Mouse (Mus musculus): ENCODE measurements around the gene Ccer1. TPM values are rescaled to one million over a fixed set of nuclear protein-coding genes. Genes with fewer than 3 reads are reported as not detected.

Ccer1 gene
- polyA plus RNA-seq, 1 experiment from 2014 or later: not detected

DNA sequence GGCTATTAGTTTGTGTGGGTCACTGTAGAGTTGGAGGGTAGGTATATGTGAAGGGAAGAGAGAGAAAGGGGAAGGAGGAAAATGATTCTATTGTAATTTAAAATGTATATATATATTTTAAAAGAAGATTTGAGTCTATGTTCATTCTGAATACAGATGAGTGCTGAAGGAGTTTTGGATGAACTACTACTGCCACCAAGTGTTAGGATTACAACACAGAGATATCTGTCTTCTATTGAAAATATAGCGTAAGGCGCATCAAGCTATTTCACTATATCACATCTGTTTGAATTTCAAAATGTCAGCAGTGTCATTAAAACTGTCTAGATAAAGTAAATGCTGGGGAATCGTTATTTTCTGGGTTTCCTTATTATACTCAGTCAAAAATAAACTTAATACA is 3.4 kb upstream of the Ccer1 start:
- H3K27ac ChIP-seq (ENCODE audit: low read depth): no peak overlapping the region
- H3K4me2 ChIP-seq (ENCODE audit: low read length): no peak overlapping the region
- H3K36me3 ChIP-seq (ENCODE audit: control insufficient read depth, insufficient read depth, low read length): no peaks in the 10 kb centered on the region
- no peak overlapping the region for H3K9ac ChIP-seq (ENCODE audit: low read length)
- H3K4me1 ChIP-seq (replicated peaks; ENCODE audit: control insufficient read depth, insufficient read depth, low read length): no peaks in the 10 kb centered on the region
- H3K9me3 ChIP-seq (ENCODE audit: control insufficient read depth, low read length): 0 out of 2 replicates have a peak, but pooled peaks cover 6% of the 10 kb centered on the region
- no peaks in the 10 kb centered on the region for H3K27me3 ChIP-seq (replicated peaks; ENCODE audit: control insufficient read depth, insufficient read depth, low read length)
- H3K4me3 ChIP-seq (ENCODE audit: low read depth, low read length): no peak overlapping the region
- DNase-seq (ENCODE audit: low spot score) (no peak), ATAC-seq (replicated peaks; ENCODE audit: low FRiP score, low TSS enrichment, low read depth) (no peak)
- 56% methylated on average over 3 of the region's 3 CpGs for WGBS

DNA sequence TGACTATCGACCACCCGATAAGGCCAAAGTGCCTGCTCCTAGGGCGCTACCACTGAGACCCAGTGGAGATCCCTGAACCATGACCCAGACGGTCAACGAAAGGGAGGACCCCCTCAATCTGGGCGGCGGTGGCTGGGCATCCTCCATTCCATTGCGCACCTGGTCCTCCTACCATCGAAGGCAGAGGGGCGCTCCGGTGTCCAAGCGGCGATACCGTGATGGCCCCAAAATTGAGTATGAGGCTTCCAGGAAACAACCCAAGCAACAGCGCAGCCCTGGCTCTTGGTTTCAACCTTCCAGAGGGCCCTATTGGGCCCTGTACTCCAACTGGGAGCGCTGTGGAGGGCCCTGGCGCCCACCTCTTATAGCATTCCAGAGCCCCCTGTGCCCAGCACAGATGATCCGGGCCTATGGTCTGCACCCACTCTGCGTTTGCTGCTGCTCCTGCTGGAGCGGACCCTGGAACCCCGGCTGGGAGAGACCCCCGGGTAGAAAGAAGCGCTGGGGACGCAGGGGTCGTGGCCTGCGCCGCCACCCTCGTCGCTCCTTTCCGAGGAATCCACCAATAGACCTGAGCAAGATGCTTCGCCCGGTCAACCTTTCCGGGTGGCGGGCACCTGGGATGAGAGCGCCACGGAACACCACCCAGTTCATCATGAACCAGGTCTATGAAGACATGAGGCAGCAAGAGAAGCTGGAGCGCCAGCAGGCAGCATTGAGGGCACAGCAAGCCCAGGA is 708 bp downstream of the Ccer1 start:
- Histone ChIP-seq H3K4me2 (ENCODE audit: low read length) (no peak overlapping the region), H3K36me3 (ENCODE audit: control insufficient read depth, insufficient read depth, low read length) (no peaks in the 10 kb centered on the region), H3K9ac (ENCODE audit: low read length) (no peak overlapping the region), H3K4me1 (replicated peaks; ENCODE audit: control insufficient read depth, insufficient read depth, low read length) (no peaks in the 10 kb centered on the region), H3K27ac (ENCODE audit: low read depth) (no peak overlapping the region), H3K4me3 (ENCODE audit: low read depth, low read length) (no peak overlapping the region), H3K9me3 (ENCODE audit: control insufficient read depth, low read length) (0 out of 2 replicates have a peak, but pooled peaks cover 6% of the 10 kb centered on the region), H3K27me3 (replicated peaks; ENCODE audit: control insufficient read depth, insufficient read depth, low read length) (no peaks in the 10 kb centered on the region)
- WGBS: 93% methylated on average over 36 of the region's 37 CpGs
- ATAC-seq (replicated peaks; ENCODE audit: low FRiP score, low TSS enrichment, low read depth): no peak
- no peak for DNase-seq (ENCODE audit: low spot score)

DNA sequence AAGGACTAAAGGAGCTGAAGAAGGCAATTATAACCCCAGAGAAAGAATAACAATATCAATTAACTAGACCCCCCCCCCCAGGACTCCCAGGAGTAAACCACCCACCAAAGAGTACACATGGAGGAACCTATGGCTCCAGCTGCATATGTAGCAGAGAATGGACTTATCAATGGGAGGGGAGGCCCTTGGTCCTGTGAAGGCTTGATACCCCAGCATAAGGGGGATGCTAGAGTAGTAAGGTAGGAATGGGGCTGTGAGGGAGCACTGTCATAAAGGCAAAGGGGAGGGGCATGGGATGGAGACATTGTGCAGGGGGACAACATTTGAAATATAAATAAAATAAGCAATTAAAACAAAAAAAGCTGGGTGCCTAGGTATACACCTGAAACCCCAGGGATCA is 9.5 kb downstream of the Ccer1 start:
- no peaks in the 10 kb centered on the region for H3K4me1 ChIP-seq (replicated peaks; ENCODE audit: control insufficient read depth, insufficient read depth, low read length)
- no peaks in the 10 kb centered on the region for H3K9me3 ChIP-seq (ENCODE audit: control insufficient read depth, low read length)
- no peak overlapping the region for H3K4me3 ChIP-seq (ENCODE audit: low read depth, low read length)
- H3K36me3 ChIP-seq (ENCODE audit: control insufficient read depth, insufficient read depth, low read length): no peaks in the 10 kb centered on the region
- DNase-seq (ENCODE audit: low spot score) (no peak), ATAC-seq (replicated peaks; ENCODE audit: low FRiP score, low TSS enrichment, low read depth) (no peak)
- no peak overlapping the region for H3K9ac ChIP-seq (ENCODE audit: low read length)
- H3K27me3 ChIP-seq (replicated peaks; ENCODE audit: control insufficient read depth, insufficient read depth, low read length): no peaks in the 10 kb centered on the region
- H3K27ac ChIP-seq (ENCODE audit: low read depth): no peak overlapping the region
- no peak overlapping the region for H3K4me2 ChIP-seq (ENCODE audit: low read length)

DNA sequence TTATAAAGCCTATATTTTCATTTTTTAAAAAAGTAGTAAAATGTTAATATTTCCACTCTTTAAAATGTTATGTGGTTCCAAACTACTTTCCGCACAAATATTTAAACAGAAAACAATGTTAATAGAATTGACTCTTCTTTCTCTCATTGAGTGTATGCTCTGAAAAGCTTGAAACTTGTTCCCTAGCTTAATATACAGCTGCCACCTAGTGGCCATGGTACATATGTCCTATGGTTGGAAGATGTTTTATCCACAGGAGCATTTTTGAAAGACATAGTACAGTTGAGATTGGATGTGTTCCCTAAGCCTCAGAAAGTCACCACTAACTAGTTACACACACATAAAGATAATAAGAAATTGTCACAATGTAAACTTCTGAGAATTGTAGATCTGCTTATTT is 11.7 kb downstream of the Ccer1 start:
- H3K9me3 ChIP-seq (ENCODE audit: control insufficient read depth, low read length): no peaks in the 10 kb centered on the region
- no peaks in the 10 kb centered on the region for H3K4me1 ChIP-seq (replicated peaks; ENCODE audit: control insufficient read depth, insufficient read depth, low read length)
- no peak overlapping the region for H3K4me3 ChIP-seq (ENCODE audit: low read depth, low read length)
- DNase-seq (ENCODE audit: low spot score): no peak
- no peaks in the 10 kb centered on the region for H3K36me3 ChIP-seq (ENCODE audit: control insufficient read depth, insufficient read depth, low read length)
- H3K9ac ChIP-seq (ENCODE audit: low read length): no peak overlapping the region
- no peak for ATAC-seq (replicated peaks; ENCODE audit: low FRiP score, low TSS enrichment, low read depth)
- no peaks in the 10 kb centered on the region for H3K27me3 ChIP-seq (replicated peaks; ENCODE audit: control insufficient read depth, insufficient read depth, low read length)
- WGBS: 45% methylated on average over 1 of the region's 1 CpGs
- no peak overlapping the region for H3K27ac ChIP-seq (ENCODE audit: low read depth)
- no peak overlapping the region for H3K4me2 ChIP-seq (ENCODE audit: low read length)

DNA sequence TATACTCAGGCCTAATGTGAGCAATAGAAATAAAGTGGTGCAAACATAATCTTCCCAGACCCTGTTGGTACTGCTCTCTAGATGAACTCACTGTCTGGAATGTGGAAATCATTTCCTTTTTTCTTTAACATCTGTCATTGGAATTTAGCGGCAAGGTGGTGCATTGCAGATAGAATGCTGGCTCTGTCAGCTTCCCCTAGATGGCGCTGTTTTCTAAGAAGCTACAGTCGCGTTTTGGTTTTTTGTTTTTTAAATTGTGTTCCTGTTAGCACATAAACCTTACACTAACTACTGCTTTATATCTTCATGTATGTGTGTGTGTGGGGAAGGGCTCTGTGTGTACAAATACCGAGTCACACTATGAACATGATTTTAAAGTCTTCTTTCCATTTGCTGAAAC is 19.8 kb downstream of the Ccer1 start:
- Histone ChIP-seq H3K36me3 (ENCODE audit: control insufficient read depth, insufficient read depth, low read length) (no peaks in the 10 kb centered on the region), H3K4me2 (ENCODE audit: low read length) (no peak overlapping the region), H3K4me1 (replicated peaks; ENCODE audit: control insufficient read depth, insufficient read depth, low read length) (no peaks in the 10 kb centered on the region), H3K4me3 (ENCODE audit: low read depth, low read length) (no peak overlapping the region), H3K9ac (ENCODE audit: low read length) (no peak overlapping the region), H3K27me3 (replicated peaks; ENCODE audit: control insufficient read depth, insufficient read depth, low read length) (no peaks in the 10 kb centered on the region), H3K9me3 (ENCODE audit: control insufficient read depth, low read length) (no peaks in the 10 kb centered on the region), H3K27ac (ENCODE audit: low read depth) (no peak overlapping the region)
- ATAC-seq (replicated peaks; ENCODE audit: low FRiP score, low TSS enrichment, low read depth): 0 out of 2 replicates have a peak, but pooled peaks have one; percentile 40
- 4% methylated on average over 5 of the region's 5 CpGs for WGBS
- peak; percentile 58 for DNase-seq (ENCODE audit: low spot score)

DNA sequence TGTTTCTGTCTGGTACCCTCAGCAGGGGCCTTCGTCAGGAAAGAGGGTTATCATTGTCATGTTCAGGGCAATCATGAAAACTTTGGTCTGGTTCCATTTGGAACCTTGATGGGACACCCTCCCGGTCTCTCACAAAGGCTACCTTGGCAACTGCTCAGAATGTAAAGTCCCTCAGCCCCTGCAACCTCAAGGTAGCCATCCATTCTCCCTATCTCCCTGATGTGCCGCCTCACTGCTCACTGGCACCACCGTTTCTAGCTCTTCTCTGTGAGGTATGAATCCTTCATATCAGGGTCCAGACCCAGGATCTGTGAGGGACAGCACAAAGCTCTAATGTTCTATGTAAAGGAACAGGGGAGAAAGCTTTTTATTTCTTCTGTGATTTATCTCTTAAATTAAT is 21.7 kb downstream of the Ccer1 start:
- ATAC-seq (replicated peaks; ENCODE audit: low FRiP score, low TSS enrichment, low read depth): no peak

DNA sequence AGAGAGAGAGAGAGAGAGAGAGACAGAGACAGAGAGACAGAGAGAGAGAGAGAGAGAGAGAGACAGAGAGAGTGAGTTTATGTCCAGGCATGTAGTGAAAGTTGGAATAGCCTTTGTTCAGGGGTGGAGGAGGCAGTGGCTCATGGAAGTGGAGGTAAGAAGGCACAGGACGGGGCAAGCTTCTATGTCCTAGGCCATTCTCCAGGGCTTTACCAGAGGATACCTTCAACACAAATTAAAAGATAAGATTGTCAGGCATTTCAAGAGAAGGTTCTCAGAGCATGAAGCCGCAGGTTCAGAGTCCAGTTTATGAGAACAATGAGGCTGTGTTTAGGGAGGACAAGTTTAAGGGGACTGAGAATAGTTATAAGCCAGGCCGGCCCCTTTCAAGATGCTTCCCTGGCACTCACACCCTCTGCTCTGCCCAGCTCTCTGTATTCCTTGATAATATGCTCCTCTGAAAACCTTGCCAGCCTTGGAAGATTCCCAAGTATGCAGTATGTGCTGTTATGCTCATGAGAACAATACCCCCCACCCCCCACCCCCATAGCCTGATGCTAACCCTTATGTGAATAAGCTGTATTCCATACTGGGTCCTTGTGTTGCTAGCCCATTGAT is 22.5 kb downstream of the Ccer1 start:
- DNase-seq (ENCODE audit: low spot score): no peak
- Histone ChIP-seq H3K4me3 (ENCODE audit: low read depth, low read length) (no peak overlapping the region), H3K27ac (ENCODE audit: low read depth) (no peak overlapping the region), H3K36me3 (ENCODE audit: control insufficient read depth, insufficient read depth, low read length) (no peaks in the 10 kb centered on the region), H3K4me2 (ENCODE audit: low read length) (no peak overlapping the region), H3K9me3 (ENCODE audit: control insufficient read depth, low read length) (no peaks in the 10 kb centered on the region), H3K4me1 (replicated peaks; ENCODE audit: control insufficient read depth, insufficient read depth, low read length) (no peaks in the 10 kb centered on the region), H3K27me3 (replicated peaks; ENCODE audit: control insufficient read depth, insufficient read depth, low read length) (no peaks in the 10 kb centered on the region), H3K9ac (ENCODE audit: low read length) (no peak overlapping the region)
- ATAC-seq (replicated peaks; ENCODE audit: low FRiP score, low TSS enrichment, low read depth): peak; percentile 40; the same call in 1 of the 2 replicates
- WGBS: 77% methylated on average over 3 of the region's 3 CpGs

More for the DNA sequence above, 21.7 kb downstream of the Ccer1 start:
- Histone ChIP-seq H3K4me1 (replicated peaks; ENCODE audit: control insufficient read depth, insufficient read depth, low read length) (no peaks in the 10 kb centered on the region), H3K27me3 (replicated peaks; ENCODE audit: control insufficient read depth, insufficient read depth, low read length) (no peaks in the 10 kb centered on the region), H3K36me3 (ENCODE audit: control insufficient read depth, insufficient read depth, low read length) (no peaks in the 10 kb centered on the region), H3K4me3 (ENCODE audit: low read depth, low read length) (no peak overlapping the region), H3K9ac (ENCODE audit: low read length) (no peak overlapping the region), H3K9me3 (ENCODE audit: control insufficient read depth, low read length) (no peaks in the 10 kb centered on the region), H3K4me2 (ENCODE audit: low read length) (no peak overlapping the region), H3K27ac (ENCODE audit: low read depth) (no peak overlapping the region)
- DNase-seq (ENCODE audit: low spot score): no peak
- WGBS: 80% methylated on average over 4 of the region's 4 CpGs

DNA sequence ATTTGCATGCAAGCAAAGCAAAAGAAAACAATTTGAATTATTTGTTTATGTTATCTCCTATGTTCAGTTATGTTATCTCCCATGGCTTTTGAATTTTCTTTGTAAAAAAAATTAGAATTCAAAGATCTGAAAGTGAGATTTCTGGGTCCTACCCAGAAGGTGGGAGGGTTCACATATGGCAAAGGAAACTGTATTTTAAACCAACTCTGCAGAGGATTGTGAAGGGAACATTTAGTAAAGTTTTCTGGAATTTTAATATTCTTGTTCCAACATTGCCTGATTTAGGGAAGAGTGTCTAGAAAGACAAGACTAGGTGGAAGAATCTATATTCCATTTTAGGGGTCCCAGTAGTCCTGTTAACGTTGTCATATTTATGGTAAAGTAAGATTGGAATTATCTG is 24.4 kb downstream of the Ccer1 start:
- WGBS: 60% methylated on average over 1 of the region's 1 CpGs
- H3K9me3 ChIP-seq (ENCODE audit: control insufficient read depth, low read length): no peaks in the 10 kb centered on the region
- H3K9ac ChIP-seq (ENCODE audit: low read length): no peak overlapping the region
- H3K4me3 ChIP-seq (ENCODE audit: low read depth, low read length): no peak overlapping the region
- H3K36me3 ChIP-seq (ENCODE audit: control insufficient read depth, insufficient read depth, low read length): no peaks in the 10 kb centered on the region
- ATAC-seq (replicated peaks; ENCODE audit: low FRiP score, low TSS enrichment, low read depth) (no peak), DNase-seq (ENCODE audit: low spot score) (no peak)
- no peaks in the 10 kb centered on the region for H3K27me3 ChIP-seq (replicated peaks; ENCODE audit: control insufficient read depth, insufficient read depth, low read length)
- no peaks in the 10 kb centered on the region for H3K4me1 ChIP-seq (replicated peaks; ENCODE audit: control insufficient read depth, insufficient read depth, low read length)
- H3K27ac ChIP-seq (ENCODE audit: low read depth): no peak overlapping the region
- no peak overlapping the region for H3K4me2 ChIP-seq (ENCODE audit: low read length)

DNA sequence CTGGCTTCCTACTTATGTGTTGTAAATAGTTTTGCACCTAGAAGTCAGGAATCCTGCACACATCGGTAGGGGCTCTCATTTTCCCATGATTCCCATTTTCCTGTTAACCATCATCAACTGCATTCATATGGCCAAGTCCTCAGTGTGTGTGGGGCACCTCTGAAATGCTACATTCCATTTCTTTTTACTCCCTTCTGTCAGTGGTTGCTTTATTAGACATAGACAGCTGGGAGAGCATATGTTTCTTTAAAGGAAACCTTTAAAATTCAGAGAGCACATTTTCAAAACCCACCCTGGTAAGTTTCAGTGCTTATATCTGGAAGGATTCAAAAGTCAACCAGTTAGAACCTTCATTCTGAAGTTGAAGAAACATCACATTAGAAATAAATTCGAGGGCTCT is 25.2 kb downstream of the Ccer1 start:
- no peaks in the 10 kb centered on the region for H3K9me3 ChIP-seq (ENCODE audit: control insufficient read depth, low read length)
- H3K4me3 ChIP-seq (ENCODE audit: low read depth, low read length): no peak overlapping the region
- no peak overlapping the region for H3K27ac ChIP-seq (ENCODE audit: low read depth)
- no peak for DNase-seq (ENCODE audit: low spot score)
- no peaks in the 10 kb centered on the region for H3K36me3 ChIP-seq (ENCODE audit: control insufficient read depth, insufficient read depth, low read length)
- 69% methylated on average over 2 of the region's 2 CpGs for WGBS
- ATAC-seq (replicated peaks; ENCODE audit: low FRiP score, low TSS enrichment, low read depth): no peak
- no peaks in the 10 kb centered on the region for H3K27me3 ChIP-seq (replicated peaks; ENCODE audit: control insufficient read depth, insufficient read depth, low read length)
- H3K4me2 ChIP-seq (ENCODE audit: low read length): no peak overlapping the region
- H3K9ac ChIP-seq (ENCODE audit: low read length): no peak overlapping the region
- H3K4me1 ChIP-seq (replicated peaks; ENCODE audit: control insufficient read depth, insufficient read depth, low read length): no peaks in the 10 kb centered on the region

Measured in intestine, embryonic 14.5 days (tissue).